Mouse (Mus musculus) CD8-positive naive resting alpha-beta T cell, adult 2 months (primary cell): ENCODE data around the gene Irf4.

Source experiments
- DNase-seq, 2 experiments: peaks; one replicate each; pipeline ENCODE4 v3.0.0; 2022; ENCODE audit warnings: low read depth in 2 of 2, low spot score in 2 of 2

Irf4 gene

GRCm38 (mm10) chr13:30793616-30794015 is 44.6 kb downstream of the Irf4 start:
- DNase-seq = no peak

GRCm38 (mm10) chr13:30795960-30796359 is 46.9 kb downstream of the Irf4 start:
- no peak for DNase-seq

GRCm38 (mm10) chr13:30801886-30802285 is 52.9 kb downstream of the Irf4 start:
- no peak for DNase-seq

- no peak for DNase-seq
Observed at GRCm38 (mm10) chr13:30802336-30802955, 53.4 kb downstream of the Irf4 start.

GRCm38 (mm10) chr13:30809240-30809639 is 60.2 kb downstream of the Irf4 start:
- DNase-seq = no peak

GRCm38 (mm10) chr13:30813464-30813863 is 64.4 kb downstream of the Irf4 start:
- DNase-seq = no peak

- no peak for DNase-seq
Observed at GRCm38 (mm10) chr13:30814256-30814655, 65.2 kb downstream of the Irf4 start.
